Mouse (Mus musculus): ENCODE results near the gene Gm28041. TPM values are rescaled to one million over a fixed set of nuclear protein-coding genes. Genes with fewer than 3 reads are reported as not detected.
"Not testable (repeated sequence)": the region's sequence is repeated elsewhere in the genome, so short reads cannot be mapped to it uniquely, and the experiment has no call there.

The Gm28041 gene
- 0.42 TPM in 1 of 2 replicates, not detected in the other for polyA plus RNA-seq (2015; fragmentation: Nextera tagmentation; extraction: Ambion mirVana)

- peak within 1 kb of the TSS; percentile 58 for H3K9ac ChIP-seq (replicated peaks)
- not testable (repeated sequence) for H3K4me1 ChIP-seq (ENCODE audit: insufficient read depth); H3K27ac ChIP-seq (ENCODE audit: low read depth); H3K27me3 ChIP-seq (ENCODE audit: insufficient read depth, low read length); H3K36me3 ChIP-seq (replicated peaks; ENCODE audit: insufficient read depth, low read length); H3K9me3 ChIP-seq (ENCODE audit: low read length)
- DNase-seq (peak; percentile 73), ATAC-seq (peak; percentile 94)
- WGBS (ENCODE audit: insufficient replicate concordance) = 7% methylated on average over 13 of the region's 15 CpGs
- H3K4me2 ChIP-seq (ENCODE audit: low read depth, low read length) = peak within 1 kb of the TSS; percentile 73
- peak within 1 kb of the TSS; percentile 52 for H3K4me3 ChIP-seq (ENCODE audit: low read depth, low read length)
These were observed at the start of gene Gm28041, which contains the start of gene Zfp456 for GRCm38 (mm10) chr13:67375050-67375911. TSS of gene Gm28041 (minus strand) at chr13:67375733. TSS of gene Zfp456 (minus strand) at chr13:67375810.

- ATAC-seq; H3K9ac ChIP-seq (replicated peaks); DNase-seq; H3K36me3 ChIP-seq (replicated peaks; ENCODE audit: insufficient read depth, low read length); H3K27me3 ChIP-seq (ENCODE audit: insufficient read depth, low read length); H3K4me1 ChIP-seq (ENCODE audit: insufficient read depth); H3K4me2 ChIP-seq (ENCODE audit: low read depth, low read length); H3K27ac ChIP-seq (ENCODE audit: low read depth); H3K4me3 ChIP-seq (ENCODE audit: low read depth, low read length); H3K9me3 ChIP-seq (ENCODE audit: low read length): not testable (repeated sequence)
- WGBS (ENCODE audit: insufficient replicate concordance) = 81% methylated on average over 2 of the region's 2 CpGs
These were observed 47.0 kb upstream of the Gm28041 start for GRCm38 (mm10) chr13:67422532-67422931.

DNA sequence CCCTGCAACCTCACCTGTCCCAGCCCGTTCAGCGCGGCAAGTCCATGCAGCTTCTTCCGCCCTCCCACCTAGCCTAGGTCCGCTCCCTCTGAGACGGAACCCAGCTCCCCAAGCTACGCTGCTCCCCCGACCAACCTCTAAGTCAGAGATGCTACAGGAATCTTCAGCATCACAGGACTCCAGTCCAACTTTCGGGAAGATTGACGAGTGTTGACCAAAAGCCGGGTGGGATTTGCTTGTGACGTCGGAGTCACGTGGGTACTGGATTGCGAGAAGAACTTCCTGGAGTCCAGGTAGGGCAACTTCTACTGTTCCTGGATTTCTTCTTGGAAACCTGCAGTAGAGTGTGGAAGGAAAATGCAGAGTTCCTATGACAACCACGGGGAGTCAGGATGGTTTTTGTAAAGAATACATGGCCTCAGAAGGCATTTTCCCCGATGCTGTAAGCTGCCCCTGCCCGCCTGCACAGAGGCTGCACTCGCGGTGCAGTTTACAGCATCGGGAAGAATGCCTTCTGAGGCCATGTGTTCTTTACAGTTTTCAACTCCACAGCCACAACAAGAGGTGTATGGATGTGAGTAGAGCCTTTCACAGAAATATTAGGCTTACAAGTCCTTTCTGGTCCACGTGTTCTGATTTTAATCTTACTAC, 45.8 kb upstream of the Gm28041 start, which contains the start of gene Zfp459:
Gene Zfp459 (minus strand): TSS at position 212 of the 651 bp plus-strand sequence.
- peak within 1 kb of the TSS; percentile 65 for H3K4me3 ChIP-seq (ENCODE audit: low read depth, low read length)
- peak within 1 kb of the TSS; percentile 43 for H3K9ac ChIP-seq (replicated peaks)
- peak within 1 kb of the TSS; percentile 80 for H3K4me2 ChIP-seq (ENCODE audit: low read depth, low read length)
- H3K27ac ChIP-seq (ENCODE audit: low read depth) = no peak within 1 kb of the TSS
- DNase-seq = peak; percentile 46
- H3K9me3 ChIP-seq (ENCODE audit: low read length) = no peaks in the 10 kb centered on the region
- no peaks in the 10 kb centered on the region for H3K4me1 ChIP-seq (ENCODE audit: insufficient read depth)
- no peaks in the 10 kb centered on the region for H3K36me3 ChIP-seq (replicated peaks; ENCODE audit: insufficient read depth, low read length)
- 2% methylated on average over 22 of the region's 22 CpGs for whole genome bisulfite sequencing (ENCODE audit: insufficient replicate concordance)
- peak; percentile 66 for ATAC-seq
- TF ChIP-seq CTCF (IDR thresholded peaks at IDR 0.05; ENCODE audit: low read depth) = no peak
- no peak for TF ChIP-seq EP300 (IDR thresholded peaks at IDR 0.05; ENCODE audit: low read depth)
- no peaks in the 10 kb centered on the region for H3K27me3 ChIP-seq (ENCODE audit: insufficient read depth, low read length)

- Histone ChIP-seq H3K9me3 (ENCODE audit: low read length) (no peaks in the 10 kb centered on the region), H3K4me3 (ENCODE audit: low read depth, low read length) (peak overlapping the region; percentile 65), H3K4me1 (ENCODE audit: insufficient read depth) (no peaks in the 10 kb centered on the region), H3K36me3 (replicated peaks; ENCODE audit: insufficient read depth, low read length) (no peaks in the 10 kb centered on the region), H3K9ac (replicated peaks) (peak overlapping the region; percentile 43), H3K27me3 (ENCODE audit: insufficient read depth, low read length) (no peaks in the 10 kb centered on the region), H3K4me2 (ENCODE audit: low read depth, low read length) (peak overlapping the region; percentile 80), H3K27ac (ENCODE audit: low read depth) (no peak overlapping the region)
- ATAC-seq = peak; percentile 4; the same call in 1 of the 2 replicates
- no peak for TF ChIP-seq EP300 (IDR thresholded peaks at IDR 0.05; ENCODE audit: low read depth)
- no peak for TF ChIP-seq CTCF (IDR thresholded peaks at IDR 0.05; ENCODE audit: low read depth)
- 34% methylated on average over 11 of the region's 11 CpGs for WGBS (ENCODE audit: insufficient replicate concordance)
- DNase-seq = no peak
These were observed 45.1 kb upstream of the Gm28041 start for GRCm38 (mm10) chr13:67420558-67421206.

GRCm38 (mm10) chr13:67416811-67417210, 41.3 kb upstream of the Gm28041 start:
- no peaks in the 10 kb centered on the region for H3K9me3 ChIP-seq (ENCODE audit: low read length)
- no peak overlapping the region for H3K4me2 ChIP-seq (ENCODE audit: low read depth, low read length)
- H3K4me1 ChIP-seq (ENCODE audit: insufficient read depth) = no peaks in the 10 kb centered on the region
- DNase-seq (no peak), ATAC-seq (no peak)
- H3K4me3 ChIP-seq (ENCODE audit: low read depth, low read length) = no peak overlapping the region
- TF ChIP-seq CTCF (IDR thresholded peaks at IDR 0.05; ENCODE audit: low read depth) (no peak), EP300 (IDR thresholded peaks at IDR 0.05; ENCODE audit: low read depth) (no peak)
- 74% methylated on average over 3 of the region's 3 CpGs for WGBS (ENCODE audit: insufficient replicate concordance)
- H3K27ac ChIP-seq (ENCODE audit: low read depth) = no peak overlapping the region
- H3K36me3 ChIP-seq (replicated peaks; ENCODE audit: insufficient read depth, low read length) = no peaks in the 10 kb centered on the region
- H3K9ac ChIP-seq (replicated peaks) = no peak overlapping the region
- H3K27me3 ChIP-seq (ENCODE audit: insufficient read depth, low read length) = no peaks in the 10 kb centered on the region

DNA sequence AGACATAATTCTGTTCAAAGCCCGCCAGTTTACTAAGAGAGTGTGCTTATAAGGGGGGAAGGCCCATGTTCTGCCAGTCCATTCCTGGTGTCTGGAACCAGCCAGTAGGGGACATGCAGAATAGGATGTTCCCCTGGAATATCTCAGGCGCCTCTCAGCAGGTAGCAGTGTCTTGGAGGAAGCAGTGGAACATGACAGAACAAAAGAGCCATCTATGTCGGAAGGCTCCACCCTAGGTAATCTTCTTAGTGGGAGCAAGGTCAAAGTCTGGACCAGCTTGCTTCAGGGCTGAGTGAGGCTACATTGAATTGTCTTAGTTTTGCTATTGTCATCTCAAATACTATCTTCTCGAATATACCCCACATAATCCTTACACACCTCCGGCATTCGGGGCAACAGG, 40.2 kb upstream of the Gm28041 start:
- 78% methylated on average over 6 of the region's 6 CpGs for WGBS (ENCODE audit: insufficient replicate concordance)
- H3K9ac ChIP-seq (replicated peaks) = no peak overlapping the region
- H3K9me3 ChIP-seq (ENCODE audit: low read length) = no peaks in the 10 kb centered on the region
- ATAC-seq (no peak), DNase-seq (no peak)
- H3K27ac ChIP-seq (ENCODE audit: low read depth) = no peak overlapping the region
- no peak overlapping the region for H3K4me2 ChIP-seq (ENCODE audit: low read depth, low read length)
- no peaks in the 10 kb centered on the region for H3K27me3 ChIP-seq (ENCODE audit: insufficient read depth, low read length)
- no peak overlapping the region for H3K4me3 ChIP-seq (ENCODE audit: low read depth, low read length)
- TF ChIP-seq EP300 (IDR thresholded peaks at IDR 0.05; ENCODE audit: low read depth) (no peak), CTCF (IDR thresholded peaks at IDR 0.05; ENCODE audit: low read depth) (no peak)
- no peaks in the 10 kb centered on the region for H3K36me3 ChIP-seq (replicated peaks; ENCODE audit: insufficient read depth, low read length)
- no peaks in the 10 kb centered on the region for H3K4me1 ChIP-seq (ENCODE audit: insufficient read depth)
